Mouse (Mus musculus): ENCODE results near the gene Mipol1. TPM values are rescaled to one million over a fixed set of nuclear protein-coding genes. Genes with fewer than 3 reads are reported as not detected.

Mipol1 gene
- polyA plus RNA-seq, 1 experiment = 0.08 TPM

- TF ChIP-seq GATA1 (IDR thresholded peaks at IDR 0.05; ENCODE audit: low read length) (no peak), TAL1 (IDR thresholded peaks at IDR 0.05; ENCODE audit: low read length) (no peak)
- Histone ChIP-seq H3K27me3 (ENCODE audit: control insufficient read depth) (no peaks in the 10 kb centered on the region), H3K4me3 (replicated peaks) (no peak overlapping the region), H3K36me3 (ENCODE audit: control insufficient read depth) (no peaks in the 10 kb centered on the region), H3K4me1 (ENCODE audit: control insufficient read depth) (no peaks in the 10 kb centered on the region), H3K9me3 (ENCODE audit: control insufficient read depth, low read length) (no peaks in the 10 kb centered on the region)
Observed at GRCm38 (mm10) chr12:57515702-57516377, 285.6 kb downstream of the Mipol1 start.

GRCm38 (mm10) chr12:57528335-57528734 lies 298.1 kb downstream of the Mipol1 start:
- H3K27me3 ChIP-seq (ENCODE audit: control insufficient read depth) = peaks cover 13% of the 10 kb centered on the region
- H3K4me3 ChIP-seq (replicated peaks) = no peak overlapping the region
- no peaks in the 10 kb centered on the region for H3K9me3 ChIP-seq (ENCODE audit: control insufficient read depth, low read length)
- H3K36me3 ChIP-seq (ENCODE audit: control insufficient read depth) = no peaks in the 10 kb centered on the region
- H3K4me1 ChIP-seq (ENCODE audit: control insufficient read depth) = no peaks in the 10 kb centered on the region
- no peak for TF ChIP-seq TAL1 (IDR thresholded peaks at IDR 0.05; ENCODE audit: low read length)
- TF ChIP-seq GATA1 (IDR thresholded peaks at IDR 0.05; ENCODE audit: low read length) = no peak

GRCm38 (mm10) chr12:57530474-57530873 lies 300.2 kb downstream of the Mipol1 start:
- H3K4me1 ChIP-seq (ENCODE audit: control insufficient read depth) = no peaks in the 10 kb centered on the region
- H3K4me3 ChIP-seq (replicated peaks) = no peak overlapping the region
- peaks cover 35% of the 10 kb centered on the region for H3K27me3 ChIP-seq (ENCODE audit: control insufficient read depth)
- no peaks in the 10 kb centered on the region for H3K9me3 ChIP-seq (ENCODE audit: control insufficient read depth, low read length)
- H3K36me3 ChIP-seq (ENCODE audit: control insufficient read depth) = no peaks in the 10 kb centered on the region
- TF ChIP-seq TAL1 (IDR thresholded peaks at IDR 0.05; ENCODE audit: low read length) (no peak), GATA1 (IDR thresholded peaks at IDR 0.05; ENCODE audit: low read length) (no peak)

GRCm38 (mm10) chr12:57534517-57534878 lies 304.3 kb downstream of the Mipol1 start:
- H3K9me3 ChIP-seq (ENCODE audit: control insufficient read depth, low read length) = peaks cover 2% of the 10 kb centered on the region; the same call in 1 of the 2 replicates
- no peaks in the 10 kb centered on the region for H3K36me3 ChIP-seq (ENCODE audit: control insufficient read depth)
- H3K4me1 ChIP-seq (ENCODE audit: control insufficient read depth) = no peaks in the 10 kb centered on the region
- H3K4me3 ChIP-seq (replicated peaks) = no peak overlapping the region
- H3K27me3 ChIP-seq (ENCODE audit: control insufficient read depth) = peaks cover 75% of the 10 kb centered on the region
- no peak for TF ChIP-seq GATA1 (IDR thresholded peaks at IDR 0.05; ENCODE audit: low read length)
- no peak for TF ChIP-seq TAL1 (IDR thresholded peaks at IDR 0.05; ENCODE audit: low read length)

GRCm38 (mm10) chr12:57534879-57535611 lies 304.8 kb downstream of the Mipol1 start:
- H3K27me3 ChIP-seq (ENCODE audit: control insufficient read depth) = peaks cover 80% of the 10 kb centered on the region
- H3K4me3 ChIP-seq (replicated peaks) = no peak overlapping the region
- TF ChIP-seq GATA1 (IDR thresholded peaks at IDR 0.05; ENCODE audit: low read length) = no peak
- TF ChIP-seq TAL1 (IDR thresholded peaks at IDR 0.05; ENCODE audit: low read length) = no peak
- no peaks in the 10 kb centered on the region for H3K36me3 ChIP-seq (ENCODE audit: control insufficient read depth)
- H3K4me1 ChIP-seq (ENCODE audit: control insufficient read depth) = no peaks in the 10 kb centered on the region
- peaks cover 2% of the 10 kb centered on the region; the same call in 1 of the 2 replicates for H3K9me3 ChIP-seq (ENCODE audit: control insufficient read depth, low read length)

- Histone ChIP-seq H3K4me3 (replicated peaks) (no peak overlapping the region), H3K27me3 (ENCODE audit: control insufficient read depth) (peaks cover 92% of the 10 kb centered on the region), H3K9me3 (ENCODE audit: control insufficient read depth, low read length) (peaks cover 2% of the 10 kb centered on the region; the same call in 1 of the 2 replicates), H3K4me1 (ENCODE audit: control insufficient read depth) (no peaks in the 10 kb centered on the region), H3K36me3 (ENCODE audit: control insufficient read depth) (no peaks in the 10 kb centered on the region)
- TF ChIP-seq TAL1 (IDR thresholded peaks at IDR 0.05; ENCODE audit: low read length) (no peak), GATA1 (IDR thresholded peaks at IDR 0.05; ENCODE audit: low read length) (no peak)
Observed at GRCm38 (mm10) chr12:57536056-57536908, 306.1 kb downstream of the Mipol1 start.

- Histone ChIP-seq H3K4me1 (ENCODE audit: control insufficient read depth) (no peaks in the 10 kb centered on the region), H3K9me3 (ENCODE audit: control insufficient read depth, low read length) (peaks cover 2% of the 10 kb centered on the region; the same call in 1 of the 2 replicates), H3K4me3 (replicated peaks) (no peak overlapping the region), H3K27me3 (ENCODE audit: control insufficient read depth) (peaks cover 99% of the 10 kb centered on the region), H3K36me3 (ENCODE audit: control insufficient read depth) (no peaks in the 10 kb centered on the region)
- no peak for TF ChIP-seq GATA1 (IDR thresholded peaks at IDR 0.05; ENCODE audit: low read length)
- TF ChIP-seq TAL1 (IDR thresholded peaks at IDR 0.05; ENCODE audit: low read length) = no peak
Observed at GRCm38 (mm10) chr12:57536909-57537670, 306.9 kb downstream of the Mipol1 start.

GRCm38 (mm10) chr12:57537791-57538587 lies 307.8 kb downstream of the Mipol1 start:
- no peak overlapping the region for H3K4me3 ChIP-seq (replicated peaks)
- peaks cover 4% of the 10 kb centered on the region; the same call in 1 of the 2 replicates for H3K9me3 ChIP-seq (ENCODE audit: control insufficient read depth, low read length)
- H3K4me1 ChIP-seq (ENCODE audit: control insufficient read depth) = no peaks in the 10 kb centered on the region
- peaks cover 100% of the 10 kb centered on the region for H3K27me3 ChIP-seq (ENCODE audit: control insufficient read depth)
- H3K36me3 ChIP-seq (ENCODE audit: control insufficient read depth) = no peaks in the 10 kb centered on the region
- TF ChIP-seq TAL1 (IDR thresholded peaks at IDR 0.05; ENCODE audit: low read length) = no peak
- TF ChIP-seq GATA1 (IDR thresholded peaks at IDR 0.05; ENCODE audit: low read length) = no peak
